Mouse (Mus musculus) lung, adult 18-20 months (tissue): ENCODE measurements around the gene Eepd1.

ENCODE experiments used
- DNase-seq, 2 experiments: peaks; one replicate each; pipeline ENCODE4 v3.0.0; 2022; ENCODE audit warnings: mixed read lengths in 2 of 2

Gene Eepd1

DNA sequence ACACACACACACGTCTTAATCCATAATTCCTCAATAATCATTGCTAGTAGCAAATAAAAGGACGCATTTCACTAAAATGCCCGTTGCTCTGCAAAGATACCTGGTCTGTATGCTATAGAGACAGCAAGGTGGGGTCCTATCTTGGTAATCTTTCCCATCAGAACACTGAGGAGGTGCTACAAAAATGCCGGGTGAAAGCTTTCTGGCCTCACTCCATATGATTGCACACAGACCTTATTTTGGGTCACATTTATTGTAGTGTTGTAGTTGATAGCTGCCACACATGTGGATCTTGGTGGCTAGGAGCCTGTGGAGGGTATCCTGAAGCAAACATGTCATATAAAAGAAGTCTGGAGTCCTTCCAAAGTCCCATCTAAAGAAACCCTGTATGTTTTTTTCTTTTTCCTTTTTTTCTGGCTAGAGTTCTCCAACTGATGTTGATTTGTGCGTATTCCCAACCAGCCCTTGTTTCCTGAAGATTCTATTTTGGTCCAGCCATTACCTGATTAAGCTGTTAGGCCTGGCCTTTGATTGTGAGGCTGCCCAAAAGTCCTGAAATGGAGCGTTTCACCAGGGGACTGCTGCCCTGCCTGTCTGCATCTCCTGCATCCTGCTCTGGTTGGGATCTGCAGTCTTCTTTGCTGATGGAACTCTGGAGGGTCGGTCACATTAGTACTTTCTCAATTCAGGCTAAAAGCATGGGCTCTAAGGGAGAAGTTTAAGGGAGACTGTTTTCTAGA is 8.0 kb downstream of the Eepd1 start:
- DNase-seq, result no peak

DNA sequence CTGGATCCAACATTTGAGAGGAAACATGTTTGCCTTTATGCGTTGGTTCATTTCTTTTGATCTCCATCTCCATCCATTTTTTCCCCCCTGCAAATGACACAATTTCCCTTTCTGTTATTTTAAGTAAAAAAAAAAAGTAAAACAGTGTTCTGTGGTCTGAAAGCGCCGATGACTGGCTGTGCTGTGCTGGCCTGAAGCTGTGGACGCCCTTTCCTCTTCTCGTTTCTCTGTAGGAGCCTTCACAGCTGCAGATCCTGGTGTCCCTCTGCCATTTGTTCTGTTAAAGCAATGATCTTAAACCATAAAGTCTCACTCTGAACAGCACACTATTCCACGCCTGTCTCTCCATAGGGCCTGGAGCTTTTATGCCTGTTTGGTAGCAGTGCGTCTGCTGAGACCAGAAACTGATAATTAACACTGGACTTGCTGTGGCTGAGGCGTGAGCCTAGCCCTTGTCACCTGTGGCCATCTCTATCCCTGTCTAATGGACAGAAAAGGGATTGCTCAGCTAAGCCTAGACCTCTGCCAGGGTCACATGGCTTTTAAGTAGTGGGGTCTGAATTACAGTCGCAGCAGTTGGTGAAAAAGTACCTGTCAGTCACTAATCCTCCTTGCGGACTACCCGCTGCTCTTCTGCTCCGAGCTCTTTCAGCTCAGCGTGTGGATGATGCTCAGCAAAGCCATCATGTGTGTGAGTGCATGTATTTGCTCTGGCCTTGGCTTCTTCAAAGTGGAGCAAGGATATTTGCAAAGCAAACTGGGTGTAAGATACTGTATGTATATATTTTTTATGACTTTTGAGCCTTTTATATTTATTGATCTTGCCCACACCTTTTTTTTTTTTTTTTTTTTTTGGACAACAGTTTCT is 9.2 kb downstream of the Eepd1 start:
- DNase-seq, result no peak

DNA sequence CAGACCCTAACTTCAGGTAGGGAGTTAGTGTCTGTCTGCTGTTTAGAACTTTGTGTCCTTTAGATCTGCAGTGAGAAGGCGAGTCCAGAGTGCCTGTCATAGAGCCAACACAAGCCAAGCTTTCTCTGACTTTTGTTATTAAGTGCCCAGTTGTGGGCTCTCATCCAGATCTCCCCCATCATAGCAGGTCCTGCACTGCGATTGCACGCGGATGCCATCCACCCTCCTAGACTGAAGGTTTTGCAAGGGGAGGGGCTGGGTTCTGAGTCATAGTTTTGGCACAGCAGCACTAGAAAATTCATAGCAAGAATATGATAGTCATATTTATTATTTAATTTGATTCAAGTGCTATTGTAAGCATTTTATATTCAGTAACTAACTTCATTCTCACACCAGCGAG is 12.6 kb downstream of the Eepd1 start:
- DNase-seq, result no peak

DNA sequence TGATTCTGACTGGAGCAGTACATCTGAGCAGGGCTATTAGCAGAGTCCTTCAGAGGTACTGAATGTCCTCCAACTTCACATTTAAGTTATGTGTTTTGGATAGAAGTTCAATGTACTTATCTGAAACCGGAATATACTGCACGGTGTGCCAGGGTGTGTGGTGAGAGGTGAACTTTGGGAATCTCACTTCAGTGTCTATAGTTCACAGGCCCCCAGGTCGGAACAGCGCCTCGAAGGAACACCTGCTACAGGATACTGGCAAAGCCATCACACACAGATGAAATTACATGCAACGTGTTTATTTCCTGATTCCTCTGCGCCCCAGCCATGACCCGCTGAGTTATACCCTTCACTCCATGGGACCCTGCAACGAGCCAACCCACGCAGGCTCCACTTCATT is 14.3 kb downstream of the Eepd1 start:
- no peak for DNase-seq

DNA sequence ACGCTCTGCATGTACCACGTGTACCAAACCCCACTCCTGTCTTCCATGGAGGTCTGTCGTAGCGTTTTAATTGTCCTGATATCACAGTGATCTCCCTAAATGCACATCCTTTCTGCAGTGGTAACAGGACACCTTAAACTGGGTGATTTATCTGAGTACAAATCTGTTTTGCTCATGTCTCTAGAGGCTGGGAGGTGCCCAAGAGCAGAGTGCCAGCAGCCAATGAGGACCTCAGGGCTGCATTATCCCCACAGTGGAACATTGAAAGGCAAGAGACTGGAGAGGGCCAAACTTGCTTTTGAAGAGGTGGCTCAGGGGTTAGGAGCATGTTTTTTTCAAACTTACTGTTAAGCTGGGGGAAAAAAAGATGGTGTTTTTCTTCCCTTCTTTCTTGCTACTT is 14.8 kb downstream of the Eepd1 start:
- DNase-seq, result no peak

DNA sequence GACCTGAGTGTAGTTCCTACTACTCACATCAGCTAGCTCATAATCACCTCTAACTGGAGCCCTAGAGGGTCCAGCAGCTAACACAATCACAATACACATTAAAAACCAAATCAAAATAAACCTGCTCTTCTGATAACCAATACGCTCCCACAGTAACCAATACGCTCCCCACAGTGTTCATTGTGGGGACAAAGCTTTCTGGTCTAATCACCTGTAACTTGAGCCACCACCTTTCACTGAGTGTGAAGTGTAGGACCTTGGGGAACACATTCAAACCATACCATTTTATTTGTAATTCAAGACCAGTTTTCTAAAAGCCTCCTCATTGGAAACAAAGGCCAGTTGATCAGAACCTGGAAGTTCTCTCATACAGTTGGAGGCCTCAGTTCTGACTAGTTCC is 15.4 kb downstream of the Eepd1 start:
- DNase-seq, result no peak

DNA sequence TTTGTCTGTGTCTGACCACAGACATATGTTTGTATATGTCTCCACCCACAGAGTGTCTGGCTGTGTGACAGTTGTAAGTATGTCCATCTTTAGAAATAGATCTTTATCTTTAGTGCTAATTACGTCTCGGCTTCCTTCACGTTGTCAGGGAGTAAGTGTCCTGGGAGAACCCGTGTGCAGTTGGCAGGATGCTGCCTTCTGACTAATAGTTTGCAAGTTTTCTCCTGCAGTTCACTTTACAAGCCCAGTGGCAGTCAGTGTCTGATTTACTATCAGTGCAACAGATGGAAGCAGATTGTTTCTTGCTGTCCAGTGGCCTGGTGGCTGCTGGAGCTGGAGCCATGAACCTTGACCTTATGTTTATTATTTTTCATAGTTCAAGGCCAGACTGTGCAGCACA is 17.4 kb downstream of the Eepd1 start:
- no peak for DNase-seq

DNA sequence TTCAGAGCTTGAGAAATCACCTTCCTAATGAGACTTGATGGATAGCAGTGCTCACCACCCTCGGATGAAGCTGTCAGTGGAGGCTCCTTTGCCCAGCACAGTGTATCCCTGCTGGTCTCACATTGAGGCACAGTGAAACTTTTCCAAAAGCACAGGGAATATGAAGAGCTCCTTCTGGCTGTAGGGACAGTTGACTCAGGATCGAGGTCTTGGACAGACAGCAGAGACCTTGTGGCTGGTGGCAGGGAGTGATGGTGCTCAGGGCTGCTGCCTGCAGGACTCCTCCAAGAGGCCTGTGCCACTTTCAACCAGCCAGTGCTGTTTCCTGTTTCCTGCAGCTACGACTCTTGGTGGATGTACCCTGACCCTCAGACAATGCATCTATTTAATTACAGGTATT is 18.0 kb downstream of the Eepd1 start:
- no peak for DNase-seq

DNA sequence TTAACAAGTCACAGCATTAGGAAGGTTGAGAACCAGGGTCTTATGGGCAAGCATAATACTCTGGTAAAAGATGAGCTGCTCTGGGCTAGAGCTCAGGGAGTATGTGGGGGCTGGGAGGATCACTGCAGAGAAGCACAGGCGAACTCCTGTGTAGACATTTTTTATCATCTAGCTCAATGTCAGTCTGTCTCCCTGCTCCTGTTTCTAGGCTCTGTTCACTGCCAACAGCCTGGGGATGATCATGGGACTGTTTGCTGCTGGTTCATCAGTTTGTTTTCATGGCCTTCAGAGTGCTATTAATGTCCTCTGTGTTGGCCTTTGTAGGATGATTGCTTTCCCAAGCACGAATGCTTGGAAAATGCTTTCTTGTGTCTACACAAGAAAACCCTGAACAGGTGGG is 18.7 kb downstream of the Eepd1 start:
- no peak for DNase-seq

DNA sequence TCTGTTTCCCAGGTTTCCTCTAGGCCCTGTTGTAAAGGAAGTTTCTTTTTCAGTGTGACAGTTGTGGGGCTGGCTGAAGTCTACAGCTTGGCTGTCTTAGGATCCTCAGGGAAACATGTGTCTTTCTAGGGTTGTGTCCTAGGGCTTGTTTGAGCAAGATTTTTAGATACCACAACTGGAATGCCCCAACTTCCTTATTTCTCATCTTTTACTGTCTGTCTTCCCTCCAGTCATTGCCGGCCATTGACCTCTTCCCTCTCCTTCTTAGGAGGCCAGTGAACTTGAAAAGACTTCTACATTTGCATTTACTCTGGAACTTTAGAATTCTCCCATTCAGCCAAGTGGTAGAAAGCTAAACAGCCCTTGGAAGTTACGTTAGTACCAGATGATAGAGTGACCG is 27.5 kb downstream of the Eepd1 start:
- no peak for DNase-seq

DNA sequence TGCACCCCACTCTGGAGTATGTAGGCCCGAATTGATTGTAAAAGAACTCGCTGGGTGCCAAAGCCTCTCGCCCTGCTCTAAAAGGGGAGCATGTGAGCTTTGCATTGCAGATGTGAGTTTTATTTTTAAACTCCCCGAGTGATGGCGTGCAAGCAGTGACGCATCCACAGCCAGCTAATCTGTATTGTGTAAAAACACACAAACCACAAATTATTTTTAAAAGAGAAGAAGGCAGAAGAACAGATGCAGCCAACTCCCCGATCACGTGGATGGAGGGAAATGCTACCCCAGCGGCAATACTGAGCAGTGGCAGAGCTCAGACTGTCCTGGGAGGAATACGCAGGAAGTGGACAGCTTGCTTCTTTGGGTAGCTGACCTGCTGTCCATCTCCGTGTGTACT is 29.2 kb downstream of the Eepd1 start:
- peak; percentile 55 to 58 for DNase-seq

DNA sequence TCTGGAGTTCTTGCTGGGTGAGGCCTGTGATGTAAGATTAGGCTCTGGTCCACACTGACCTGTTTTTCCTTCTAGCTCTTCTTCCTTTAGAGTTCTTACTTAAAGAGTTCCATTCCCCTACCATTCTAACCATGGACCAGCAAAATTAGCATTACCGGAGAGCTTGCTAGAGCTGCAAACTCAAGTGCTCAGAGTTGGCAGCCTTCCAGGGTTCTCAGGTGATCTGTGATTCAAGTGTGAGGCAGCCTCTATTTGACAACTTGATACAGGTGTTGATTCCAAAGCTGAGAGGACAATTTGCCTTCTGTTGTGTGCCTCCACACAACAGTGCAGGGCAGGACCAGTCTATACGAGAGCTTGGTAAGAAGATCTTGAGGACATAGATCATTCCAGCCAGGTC is 31.7 kb downstream of the Eepd1 start:
- DNase-seq, result peak; percentile 73 to 82

DNA sequence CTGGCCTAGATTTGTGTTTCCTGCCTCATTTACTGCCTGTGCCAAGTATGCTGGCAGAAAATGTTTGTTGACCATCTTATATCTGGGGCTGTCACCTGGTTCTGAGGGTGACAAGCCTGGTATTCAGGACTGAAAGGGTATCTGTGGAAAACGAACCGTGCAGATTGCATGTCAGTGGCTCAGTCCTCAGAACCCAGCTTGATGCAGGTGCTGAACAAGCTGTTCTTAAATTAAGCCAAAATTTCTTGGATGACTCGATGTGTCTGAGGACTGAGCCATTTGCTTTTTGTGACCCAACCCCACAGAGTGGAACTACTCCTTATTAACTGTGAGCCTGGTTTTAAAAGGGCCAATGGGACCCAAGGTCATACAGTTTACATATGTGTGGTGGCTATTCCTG is 32.2 kb downstream of the Eepd1 start:
- DNase-seq, result no peak

DNA sequence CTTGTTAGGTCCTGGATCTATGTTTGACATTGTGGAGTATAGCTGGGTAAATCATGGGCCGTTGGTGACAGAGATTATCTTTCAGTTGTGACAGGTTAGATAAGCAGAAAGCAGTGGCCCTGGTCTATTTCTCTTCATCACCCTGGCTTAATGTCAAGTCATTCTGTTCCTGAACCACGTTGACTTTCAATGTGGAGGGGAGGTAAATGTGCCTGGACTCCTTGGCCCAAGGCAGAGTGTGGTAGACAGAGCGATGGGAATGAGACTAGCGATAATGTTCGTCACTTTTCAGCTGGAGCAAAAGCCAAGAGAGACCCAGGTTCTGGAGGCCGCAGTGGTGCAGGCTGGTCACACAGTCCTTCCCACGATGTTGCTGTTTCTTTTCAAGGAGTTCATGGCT is 35.3 kb downstream of the Eepd1 start:
- no peak for DNase-seq

DNA sequence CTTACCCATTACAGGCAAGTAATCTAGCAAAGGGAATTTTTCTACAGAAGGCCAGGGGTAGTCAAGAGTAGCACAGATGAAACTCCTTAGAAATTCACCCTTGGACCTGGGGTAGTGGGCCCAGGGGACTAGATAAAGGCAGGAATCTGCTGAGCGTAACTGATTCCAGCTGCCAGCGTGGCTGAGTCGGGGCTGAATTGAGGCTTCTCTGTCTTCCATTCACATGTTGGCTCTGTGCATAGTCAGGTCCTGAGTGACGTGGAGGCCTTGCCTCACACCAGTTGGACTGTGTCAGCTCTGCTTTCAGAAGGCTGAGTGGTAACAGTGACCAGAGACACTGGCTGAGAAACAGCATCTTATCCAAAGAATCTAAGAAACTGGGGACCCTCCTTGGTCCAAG is 36.6 kb downstream of the Eepd1 start:
- no peak for DNase-seq

DNA sequence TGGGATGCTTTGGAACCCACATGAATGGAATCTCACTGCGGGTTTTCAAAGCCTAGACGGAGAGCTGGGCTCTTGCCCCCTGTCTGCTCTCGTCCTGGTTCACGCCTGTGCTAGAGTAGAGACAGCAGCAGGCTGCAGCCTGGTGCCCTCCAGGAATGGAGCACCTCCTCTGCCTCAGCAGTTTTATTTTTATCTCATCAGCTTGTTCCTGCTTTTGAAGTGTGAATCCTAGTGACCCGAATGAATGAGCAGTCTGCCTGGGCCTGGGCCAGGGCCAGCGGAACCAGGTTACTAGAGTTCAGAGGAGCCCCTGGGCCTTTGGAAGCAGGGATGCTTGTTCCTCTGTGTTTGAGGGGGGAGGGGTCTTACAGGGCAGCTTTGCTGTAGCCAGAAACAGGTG is 37.8 kb downstream of the Eepd1 start:
- DNase-seq, result no peak

DNA sequence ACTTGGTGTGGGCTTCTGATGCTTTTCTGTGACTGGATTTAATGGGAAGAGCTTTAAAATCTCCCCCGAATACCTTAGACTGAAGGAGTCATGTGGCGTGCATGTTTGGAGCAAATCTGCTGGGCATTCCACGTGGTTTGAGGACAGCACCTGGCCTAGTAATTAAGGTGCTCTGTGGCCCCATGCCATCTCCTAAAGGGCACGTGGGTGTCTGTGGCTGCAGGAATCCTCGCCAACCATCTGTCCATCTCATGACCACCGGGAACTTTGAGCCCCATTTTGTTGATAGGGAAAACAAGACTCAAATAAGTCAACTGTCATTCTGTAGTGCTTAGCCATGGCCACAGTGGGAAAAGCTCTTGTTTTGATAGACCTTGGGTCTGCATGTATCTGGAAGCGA is 39.5 kb downstream of the Eepd1 start:
- DNase-seq, result no peak

DNA sequence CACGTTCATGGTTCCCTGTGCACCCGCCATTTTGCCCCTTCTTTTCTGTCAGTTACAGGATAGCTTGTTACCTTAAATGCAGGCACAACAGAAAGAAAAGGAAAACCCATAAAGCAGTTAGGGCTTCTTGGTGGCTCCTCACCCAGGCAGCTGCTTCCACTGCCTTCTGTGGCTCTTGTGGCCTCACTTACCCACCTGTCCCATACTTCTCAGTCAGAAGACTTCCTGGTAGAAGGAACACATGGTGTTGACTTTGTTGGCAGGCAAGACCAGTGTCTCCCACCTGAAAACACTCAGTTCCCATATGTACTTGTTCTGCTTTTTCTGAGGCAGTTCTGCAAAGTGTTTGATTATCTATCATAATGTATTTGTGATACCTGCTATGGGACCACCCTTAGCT is 40.5 kb downstream of the Eepd1 start:
- DNase-seq, result no peak

DNA sequence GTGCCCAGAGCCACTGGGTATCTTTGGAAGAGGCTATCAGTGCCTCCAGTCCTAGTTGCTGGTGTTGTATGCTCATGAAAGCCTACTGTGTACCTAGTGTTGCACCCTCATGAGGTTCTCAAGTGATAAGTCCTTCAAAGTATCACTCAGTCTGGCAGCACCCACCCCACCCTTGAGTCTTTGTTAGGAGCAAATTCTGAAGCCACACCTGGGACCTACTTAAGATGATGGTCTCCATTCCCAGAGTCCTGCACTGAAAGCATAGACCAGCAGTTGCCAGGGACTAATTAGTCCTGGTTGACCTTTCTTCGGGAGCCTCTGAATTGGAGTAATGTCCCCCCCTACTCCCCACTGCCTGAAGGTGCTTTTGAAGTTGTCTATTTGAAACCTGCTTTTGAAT is 45.2 kb downstream of the Eepd1 start:
- no peak for DNase-seq

DNA sequence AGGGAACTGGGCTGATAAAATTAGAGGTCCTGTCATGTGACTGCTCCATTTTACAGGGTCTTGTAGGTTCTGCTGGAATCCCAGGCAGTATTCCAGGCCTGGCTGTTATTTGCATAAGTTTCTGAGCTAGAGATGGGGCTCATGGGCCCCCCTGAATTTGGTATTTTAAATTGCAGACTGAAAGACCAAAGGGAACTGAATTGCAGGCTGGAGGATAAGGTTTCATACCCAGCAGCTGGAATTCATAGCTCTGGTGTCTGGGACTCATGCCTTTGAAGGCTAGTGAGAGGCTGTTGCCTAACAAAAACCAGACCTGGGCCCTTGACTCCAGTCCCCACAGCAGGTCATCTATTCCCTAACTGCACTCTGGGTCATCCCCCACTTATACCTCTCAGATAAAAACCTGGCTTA is 45.6 kb downstream of the Eepd1 start:
- no peak for DNase-seq

DNA sequence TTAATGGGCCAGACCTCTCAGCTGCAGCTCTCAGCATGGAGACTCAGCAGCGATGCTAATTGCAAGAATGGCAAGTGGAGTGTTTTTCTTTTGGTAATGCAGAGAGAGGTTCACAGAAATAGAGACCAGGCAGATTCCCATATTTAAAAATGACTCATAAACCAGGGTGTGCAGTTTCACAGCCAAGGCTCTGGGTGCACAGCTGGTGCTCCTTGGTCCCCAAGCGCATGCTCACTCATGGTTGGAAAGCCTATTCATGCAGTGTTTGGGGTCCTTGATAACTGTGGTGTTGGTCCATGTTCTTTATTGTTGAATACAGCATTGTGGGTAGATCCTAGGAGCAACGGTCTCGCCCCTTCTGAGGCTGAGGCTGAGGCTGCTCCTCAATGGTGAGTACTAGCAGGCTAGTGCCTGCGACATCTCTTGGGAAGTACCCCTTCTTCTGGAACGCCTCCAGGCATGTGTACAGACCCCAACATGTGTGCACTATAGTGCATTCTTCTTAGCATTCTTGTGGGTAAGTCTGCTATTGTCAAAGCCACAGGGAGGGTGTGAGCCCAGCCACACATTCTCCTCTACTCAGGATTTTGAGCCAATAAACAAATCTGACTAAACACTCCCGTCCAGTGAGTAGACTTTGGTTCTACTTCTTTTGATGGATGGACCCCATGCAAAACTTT is 46.2 kb downstream of the Eepd1 start:
- DNase-seq, result no peak

DNA sequence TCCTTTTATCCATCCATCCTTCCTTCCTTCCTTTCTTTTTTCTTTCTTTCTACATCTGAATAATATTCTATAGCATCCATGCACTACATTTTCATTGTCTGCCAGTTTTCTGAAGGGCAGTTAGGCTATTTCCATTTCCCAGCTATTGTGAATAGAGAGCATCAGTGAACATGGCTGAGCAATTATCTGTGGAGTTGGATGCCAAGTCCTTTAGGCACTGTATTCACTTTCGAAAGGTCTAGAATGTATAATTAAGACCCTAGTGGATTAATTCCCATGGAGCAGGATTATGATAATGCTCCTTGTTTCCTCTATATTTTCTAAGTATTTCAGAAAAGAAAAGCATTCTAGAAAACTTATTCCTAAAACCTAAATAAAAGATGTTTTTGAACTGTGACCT is 50.3 kb downstream of the Eepd1 start:
- no peak for DNase-seq

DNA sequence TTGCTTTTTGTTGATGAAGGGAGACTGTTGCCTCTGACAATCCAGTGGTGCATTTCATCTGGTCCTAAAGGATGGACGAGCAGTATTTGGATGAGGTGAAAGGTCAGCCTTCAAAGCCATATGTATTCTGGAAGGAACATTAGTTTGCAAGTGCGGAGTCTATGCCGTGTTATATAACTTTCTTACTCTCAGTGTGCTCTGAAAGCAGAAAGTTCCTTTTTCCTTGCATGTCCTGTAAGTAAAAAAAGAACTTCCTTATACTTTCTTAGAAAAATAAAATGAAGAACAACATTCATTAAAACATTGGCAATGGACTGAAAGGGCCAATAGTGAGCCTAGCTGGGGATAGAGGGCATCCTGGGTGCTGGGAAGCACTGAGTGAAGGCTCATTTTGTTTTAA is 50.8 kb downstream of the Eepd1 start:
- no peak for DNase-seq

DNA sequence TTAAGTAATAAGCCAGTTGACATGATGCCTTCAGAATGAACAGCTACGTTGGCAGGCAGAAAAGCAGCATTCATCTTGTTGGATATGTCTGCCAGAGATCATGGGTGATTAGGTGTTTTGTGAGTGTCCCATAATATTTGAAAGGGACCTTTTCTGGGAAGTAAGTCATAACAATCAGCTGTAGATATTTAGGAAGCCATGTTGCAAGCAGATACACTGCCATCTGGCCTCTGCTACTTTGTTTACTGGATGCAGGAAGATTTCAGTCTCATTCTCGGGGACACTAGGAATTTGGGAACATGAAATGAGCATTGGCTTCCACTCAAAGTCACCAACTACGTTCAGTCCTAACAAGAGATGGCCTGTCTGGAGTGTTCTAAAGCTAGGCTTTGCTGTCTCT is 54.1 kb downstream of the Eepd1 start:
- DNase-seq, result no peak
